Mouse (Mus musculus) olfactory bulb, adult 2 months (tissue): ENCODE data around the gene Calcoco1.

ENCODE experiments used
- CTCF ChIP-seq: fragments of 200-500 bp; IDR thresholded peaks from 2 replicates; pipeline ENCODE4 v1.5.1; 2012; ENCODE audit warnings: low read depth, mild to moderate bottlenecking, low read length, moderate library complexity; ENCODE audit not compliant: insufficient read depth
- POLR2A ChIP-seq: fragments of 200-500 bp; IDR thresholded peaks from 2 replicates; pipeline ENCODE4 v1.6.1; 2012; ENCODE audit warnings: mild to moderate bottlenecking, low read depth, low read length, moderate library complexity; ENCODE audit not compliant: insufficient read depth

GRCm38 (mm10) chr15:102754361-102754760 is 32.4 kb upstream of the Calcoco1 start:
- TF ChIP-seq CTCF (no peak), POLR2A (no peak)
